Mouse (Mus musculus) intestine, embryonic 16.5 days (tissue): ENCODE results near the gene Meox1. TPM values are rescaled to one million over a fixed set of nuclear protein-coding genes. Genes with fewer than 3 reads are reported as not detected.

Experiments used
- ATAC-seq: fragments of 200-750 bp; cut with Nextera tagmentation; 2 replicates; pipeline ENCODE4 v1.8.0; 2017; ENCODE audit warnings: moderate TSS enrichment, moderate library complexity
- H3K27ac ChIP-seq: fragments of 300-500 bp; sonication (generic); 2 replicates; pipeline ENCODE4 v1.5.1; 2014; ENCODE audit warnings: mild to moderate bottlenecking, low read length
- H3K27me3 ChIP-seq: fragments of 300-500 bp; sonication (generic); replicated peaks from 2 replicates; pipeline ENCODE4 v1.6.1; 2014; ENCODE audit warnings: low read length, control low read depth, mixed read lengths; ENCODE audit not compliant: control insufficient read depth, insufficient read depth
- H3K36me3 ChIP-seq: fragments of 300-500 bp; sonication (generic); 2 replicates; pipeline ENCODE4 v1.6.1; 2014; ENCODE audit warnings: low read length, control low read depth; ENCODE audit not compliant: control insufficient read depth, insufficient read depth
- H3K4me1 ChIP-seq: fragments of 300-500 bp; sonication (generic); 2 replicates; pipeline ENCODE4 v1.6.1; 2014; ENCODE audit warnings: low read length, control low read depth, mixed read lengths; ENCODE audit not compliant: control insufficient read depth, insufficient read depth
- H3K4me2 ChIP-seq: fragments of 300-500 bp; sonication (generic); 2 replicates; pipeline ENCODE4 v1.6.1; 2014; ENCODE audit warnings: low read depth, low read length, control low read depth
- H3K4me3 ChIP-seq: fragments of 300-500 bp; sonication (generic); 2 replicates; pipeline ENCODE4 v1.5.1; 2014; ENCODE audit warnings: mild to moderate bottlenecking, low read length
- H3K9ac ChIP-seq: fragments of 300-500 bp; sonication (generic); 2 replicates; pipeline ENCODE4 v1.6.1; 2014; ENCODE audit warnings: low read depth, low read length
- H3K9me3 ChIP-seq: fragments of 300-500 bp; sonication (generic); 2 replicates; pipeline ENCODE4 v1.6.1; 2016; ENCODE audit warnings: low read length, control low read depth; ENCODE audit not compliant: control insufficient read depth
- WGBS: fragments of 180-500 bp; shearing (Covaris S2); extraction: QIAGEN DNeasy Blood & Tissue Kit; methylation state at CpG from one replicate; pipeline ENCODE4 v1.1.7; 2014; 5-methylcytosine and 5-hydroxymethylcytosine counted together
- polyA plus RNA-seq: library from polyadenylated mRNA; unstranded; fragments of >200 nt; fragmentation: Nextera tagmentation; extraction: Ambion mirVana; gene quantifications from 2 replicates; pipeline ENCODE4 v1.2.1, GENCODE M21; 2015

Meox1 gene
- polyA plus RNA-seq, 1 experiment from 2014 or later = 5.0 TPM

DNA sequence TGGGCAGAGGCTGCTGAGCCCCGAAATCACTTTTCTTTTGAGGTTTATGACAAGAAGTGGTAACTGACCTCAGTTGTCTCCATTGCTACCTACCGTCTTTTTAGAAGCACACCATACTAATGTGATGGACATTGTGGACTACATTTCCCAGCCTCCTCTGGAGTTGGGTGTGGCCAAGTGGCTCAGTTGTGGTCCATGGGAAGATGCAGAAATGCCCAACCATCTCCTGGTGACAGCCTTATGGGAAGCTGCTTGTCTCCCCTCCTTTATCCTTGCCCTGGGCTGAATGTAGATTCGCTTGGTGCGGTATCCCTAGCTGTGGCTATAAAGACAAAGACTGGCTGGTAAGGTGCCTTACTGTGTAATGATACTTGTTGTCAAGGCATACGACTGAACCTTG, 46.7 kb downstream of the Meox1 start:
- Histone ChIP-seq H3K4me3 (no peak overlapping the region), H3K27me3 (no peaks in the 10 kb centered on the region), H3K27ac (no peak overlapping the region), H3K36me3 (no peaks in the 10 kb centered on the region), H3K9ac (no peak overlapping the region), H3K4me1 (peaks cover 7% of the 10 kb centered on the region; the same call in 1 of the 2 replicates), H3K9me3 (no peaks in the 10 kb centered on the region), H3K4me2 (no peak overlapping the region)
- no peak for ATAC-seq
- 89% methylated on average over 5 of the region's 5 CpGs for WGBS

DNA sequence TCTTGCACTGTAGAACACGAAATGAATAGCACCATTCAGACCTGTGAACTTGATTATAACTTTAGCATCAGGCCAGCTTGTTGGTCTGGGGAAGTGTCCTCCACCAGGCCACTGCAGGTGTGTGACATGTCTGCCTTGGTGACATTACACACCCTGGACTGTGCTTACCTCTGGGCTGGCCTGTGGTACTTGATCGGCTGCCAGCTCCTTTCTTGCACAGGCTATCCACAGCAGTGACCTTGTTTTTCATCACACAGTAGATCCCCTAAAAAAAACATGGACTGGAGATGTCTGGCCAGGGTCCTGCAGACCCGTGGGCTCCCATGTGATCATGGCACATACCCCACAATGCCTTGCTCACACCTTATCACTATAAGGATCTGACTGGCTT, 51.4 kb downstream of the Meox1 start:
- Histone ChIP-seq H3K9me3 (no peaks in the 10 kb centered on the region), H3K9ac (no peak overlapping the region), H3K27me3 (no peaks in the 10 kb centered on the region), H3K4me2 (no peak overlapping the region), H3K4me3 (no peak overlapping the region), H3K4me1 (0 out of 2 replicates have a peak, but pooled peaks cover 2% of the 10 kb centered on the region), H3K27ac (peak overlapping the region; percentile 65), H3K36me3 (no peaks in the 10 kb centered on the region)
- ATAC-seq = no peak
- 77% methylated on average over 3 of the region's 3 CpGs for WGBS

DNA sequence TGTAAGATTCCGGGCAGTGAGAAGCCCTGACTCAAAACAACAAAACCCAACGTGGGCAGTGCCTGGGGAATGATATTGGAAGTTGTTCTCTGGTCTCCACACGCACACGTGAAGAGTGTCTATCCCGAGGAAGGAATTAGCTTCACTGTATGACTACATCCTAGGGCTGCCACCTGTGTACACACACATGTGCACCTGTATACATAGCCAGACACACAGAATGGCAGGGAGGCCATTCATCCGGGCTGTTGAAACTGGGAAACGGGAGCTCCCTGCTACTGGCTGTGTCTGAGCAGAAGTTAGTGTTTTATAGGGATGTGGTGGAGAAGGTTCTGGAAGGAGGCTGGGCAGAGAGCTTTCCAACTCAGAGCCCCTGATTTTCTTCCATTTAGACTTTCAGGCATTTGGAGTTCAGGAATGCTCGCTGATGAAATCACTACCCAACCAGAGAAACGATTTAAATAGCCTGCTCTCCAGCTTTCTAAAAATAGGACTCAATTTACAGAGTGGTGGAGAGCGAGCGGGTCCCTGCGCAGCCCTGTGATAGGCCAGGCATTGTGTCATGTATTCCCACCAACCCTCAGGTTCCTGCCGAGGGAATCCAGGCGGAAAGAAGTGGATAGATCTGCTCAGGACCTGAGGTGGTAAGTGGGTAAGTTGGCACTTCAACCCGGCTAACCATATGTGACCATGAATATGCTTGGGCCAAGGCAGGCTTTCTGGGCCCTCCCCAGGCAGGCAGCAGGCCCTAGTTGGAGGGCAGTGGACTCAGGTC, 52.0 kb downstream of the Meox1 start:
- Histone ChIP-seq H3K9me3 (no peaks in the 10 kb centered on the region), H3K4me2 (no peak overlapping the region), H3K4me3 (no peak overlapping the region), H3K27ac (peak overlapping the region; percentile 65), H3K36me3 (no peaks in the 10 kb centered on the region), H3K9ac (no peak overlapping the region), H3K27me3 (no peaks in the 10 kb centered on the region), H3K4me1 (0 out of 2 replicates have a peak, but pooled peaks cover 2% of the 10 kb centered on the region)
- peak; percentile 59; the same call in 1 of the 2 replicates for ATAC-seq
- 67% methylated on average over 15 of the region's 15 CpGs for WGBS

DNA sequence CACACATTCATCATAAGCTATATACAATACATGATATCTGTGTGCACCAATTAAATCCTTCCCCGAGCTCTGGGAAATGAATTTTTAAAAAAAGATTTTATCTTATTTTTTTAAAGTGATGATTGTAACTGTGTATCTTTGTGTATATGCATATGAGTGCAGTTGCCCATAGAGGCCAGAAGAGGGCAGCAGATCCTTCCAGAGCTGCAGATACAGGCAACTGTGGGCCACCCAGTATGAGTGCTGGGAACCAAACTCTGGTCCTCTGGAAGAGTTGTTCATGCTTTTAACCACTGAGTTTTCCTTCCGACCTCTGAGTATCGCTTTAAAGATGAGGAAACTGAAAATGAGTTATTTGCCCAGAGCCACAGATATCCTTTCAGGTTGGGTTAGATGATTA, 53.8 kb downstream of the Meox1 start:
- no peak overlapping the region for H3K27ac ChIP-seq
- no peak overlapping the region for H3K4me2 ChIP-seq
- no peaks in the 10 kb centered on the region for H3K27me3 ChIP-seq
- no peak overlapping the region for H3K4me3 ChIP-seq
- WGBS = 94% methylated on average over 3 of the region's 3 CpGs
- H3K9me3 ChIP-seq = no peaks in the 10 kb centered on the region
- 0 out of 2 replicates have a peak, but pooled peaks cover 2% of the 10 kb centered on the region for H3K4me1 ChIP-seq
- no peak overlapping the region for H3K9ac ChIP-seq
- ATAC-seq = no peak
- H3K36me3 ChIP-seq = no peaks in the 10 kb centered on the region

DNA sequence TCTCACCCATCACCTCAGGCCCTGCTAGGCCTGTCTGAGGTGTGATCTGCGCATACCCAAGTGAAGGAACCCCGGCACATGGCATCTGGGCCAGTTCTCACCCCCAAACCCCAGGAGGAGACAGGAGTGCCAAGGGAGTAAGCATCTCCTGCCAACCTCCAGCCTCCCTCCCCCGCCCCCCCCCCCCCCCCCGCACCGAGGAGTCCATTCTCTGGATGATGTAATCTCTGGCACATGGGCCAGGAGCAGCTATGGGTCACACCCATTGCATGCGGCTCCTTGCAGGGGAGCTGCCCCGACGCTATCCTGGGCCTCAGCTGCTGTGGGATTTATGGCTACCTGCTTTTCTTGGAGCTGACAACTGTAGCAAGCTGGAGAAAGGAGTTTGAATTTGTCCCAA, 54.7 kb downstream of the Meox1 start:
- H3K36me3 ChIP-seq = no peaks in the 10 kb centered on the region
- peak; percentile 60; the same call in 1 of the 2 replicates for ATAC-seq
- 38% methylated on average over 6 of the region's 8 CpGs for WGBS

DNA sequence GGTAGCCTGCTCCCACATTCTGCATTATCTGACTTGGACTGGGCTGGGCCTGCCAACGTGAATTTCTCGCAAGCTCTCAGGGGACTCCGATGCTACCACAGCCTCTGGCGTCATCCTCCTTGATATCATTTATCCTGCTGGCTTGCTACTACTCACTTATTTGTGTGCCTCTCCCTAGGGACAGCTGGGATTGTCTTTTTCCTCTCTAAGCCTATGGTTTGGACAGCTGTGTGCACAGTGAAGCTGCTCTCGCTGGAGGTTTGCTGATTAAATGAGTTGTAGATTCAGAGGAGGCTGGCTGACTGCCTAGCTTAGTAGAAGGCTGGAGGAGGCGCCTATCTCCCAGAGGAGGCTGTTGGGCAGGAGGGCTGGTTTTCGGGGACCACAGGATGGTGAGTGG, 62.2 kb downstream of the Meox1 start:
- peak overlapping the region; percentile 21 for H3K27ac ChIP-seq
- WGBS = 41% methylated on average over 7 of the region's 7 CpGs
- H3K4me3 ChIP-seq = no peak overlapping the region
- H3K9ac ChIP-seq = no peak overlapping the region
- no peaks in the 10 kb centered on the region for H3K9me3 ChIP-seq
- no peak overlapping the region for H3K4me2 ChIP-seq
- H3K27me3 ChIP-seq = no peaks in the 10 kb centered on the region
- H3K36me3 ChIP-seq = no peaks in the 10 kb centered on the region
- peaks cover 9% of the 10 kb centered on the region for H3K4me1 ChIP-seq
- peak; percentile 68 for ATAC-seq

More for the DNA sequence above, 54.7 kb downstream of the Meox1 start:
- Histone ChIP-seq H3K4me1 (0 out of 2 replicates have a peak, but pooled peaks cover 2% of the 10 kb centered on the region), H3K27me3 (no peaks in the 10 kb centered on the region), H3K27ac (no peak overlapping the region), H3K9ac (no peak overlapping the region), H3K4me2 (no peak overlapping the region), H3K9me3 (no peaks in the 10 kb centered on the region), H3K4me3 (no peak overlapping the region)

DNA sequence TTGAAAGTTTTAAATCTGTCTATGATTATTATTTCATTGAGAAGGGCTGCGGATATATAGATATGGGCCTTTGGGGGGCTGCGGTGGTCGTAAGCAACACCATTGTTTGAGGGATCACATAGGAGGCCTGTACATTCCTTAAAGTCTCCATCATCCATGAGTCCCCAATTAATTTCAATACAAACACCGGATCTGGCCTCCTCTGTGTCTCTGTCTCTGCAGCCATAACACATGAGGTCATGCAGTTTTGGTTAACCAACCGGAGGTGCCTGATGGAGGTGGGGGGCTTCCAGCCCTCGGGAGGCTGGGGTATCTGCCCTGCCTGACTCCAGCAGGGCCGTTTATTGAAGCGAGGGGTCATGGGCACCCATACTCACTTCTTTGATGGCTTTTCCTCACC, 63.6 kb downstream of the Meox1 start:
- H3K9ac ChIP-seq = no peak overlapping the region
- H3K4me2 ChIP-seq = peak overlapping the region; percentile 3; the same call in 1 of the 2 replicates
- H3K27me3 ChIP-seq = no peaks in the 10 kb centered on the region
- ATAC-seq = 0 out of 2 replicates have a peak, but pooled peaks have one; percentile 44
- H3K4me3 ChIP-seq = no peak overlapping the region
- no peaks in the 10 kb centered on the region for H3K9me3 ChIP-seq
- H3K27ac ChIP-seq = peak overlapping the region; percentile 77
- no peaks in the 10 kb centered on the region for H3K36me3 ChIP-seq
- H3K4me1 ChIP-seq = peaks cover 9% of the 10 kb centered on the region
- 50% methylated on average over 8 of the region's 8 CpGs for WGBS

DNA sequence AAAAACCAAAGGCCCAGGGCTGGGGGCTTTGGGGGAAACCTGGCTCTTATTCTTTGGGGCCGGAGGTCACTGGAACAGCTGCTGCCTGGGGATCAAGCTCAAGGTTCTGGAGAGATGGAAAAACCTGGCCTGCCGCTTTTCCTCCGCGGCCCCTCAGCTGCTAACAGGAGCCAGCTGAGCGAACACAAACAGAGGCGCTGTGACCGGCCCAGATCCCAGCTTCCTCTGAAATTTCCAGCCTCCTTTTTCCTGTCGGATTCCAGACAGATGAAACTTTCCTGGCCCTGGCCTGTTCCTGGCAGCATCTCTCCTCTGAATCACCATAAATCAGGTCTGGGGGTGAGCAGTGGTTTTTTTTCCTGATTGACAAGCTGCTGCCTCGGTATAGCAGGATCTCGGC, 64.1 kb downstream of the Meox1 start:
- no peaks in the 10 kb centered on the region for H3K9me3 ChIP-seq
- H3K4me3 ChIP-seq = no peak overlapping the region
- H3K27ac ChIP-seq = peak overlapping the region; percentile 77
- H3K36me3 ChIP-seq = no peaks in the 10 kb centered on the region
- peaks cover 9% of the 10 kb centered on the region for H3K4me1 ChIP-seq
- peak; percentile 40; the same call in 1 of the 2 replicates for ATAC-seq
- H3K4me2 ChIP-seq = peak overlapping the region; percentile 3; the same call in 1 of the 2 replicates
- peak overlapping the region; percentile 1; the same call in 1 of the 2 replicates for H3K9ac ChIP-seq
- no peaks in the 10 kb centered on the region for H3K27me3 ChIP-seq
- 9% methylated on average over 10 of the region's 10 CpGs for WGBS

DNA sequence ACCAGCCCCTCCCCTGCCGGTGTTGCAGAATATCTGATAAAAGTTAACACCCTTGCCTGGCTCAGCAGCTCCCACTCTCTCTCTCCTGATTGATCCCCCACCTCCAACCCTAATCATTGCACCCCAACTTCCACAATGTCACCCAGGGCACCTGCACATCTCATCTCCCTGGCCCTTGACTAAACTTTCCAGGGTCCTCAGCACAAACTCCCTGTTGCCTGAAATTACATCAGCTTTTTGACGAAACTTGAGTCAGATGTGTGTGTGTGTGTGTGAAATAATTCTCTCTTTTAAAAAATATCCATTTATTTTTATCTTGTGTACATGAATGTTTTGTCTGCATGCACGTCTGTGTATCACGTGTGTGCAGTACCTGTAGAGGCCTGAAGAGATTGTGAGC, 65.5 kb downstream of the Meox1 start:
- H3K9me3 ChIP-seq = no peaks in the 10 kb centered on the region
- no peaks in the 10 kb centered on the region for H3K36me3 ChIP-seq
- peaks cover 9% of the 10 kb centered on the region for H3K4me1 ChIP-seq
- no peaks in the 10 kb centered on the region for H3K27me3 ChIP-seq
- H3K9ac ChIP-seq = no peak overlapping the region
- 83% methylated on average over 4 of the region's 4 CpGs for WGBS
- H3K27ac ChIP-seq = no peak overlapping the region
- no peak overlapping the region for H3K4me2 ChIP-seq
- no peak overlapping the region for H3K4me3 ChIP-seq
- no peak for ATAC-seq
